ENCODE assay signal across 8 mouse cellular contexts in the genomic region with DNA sequence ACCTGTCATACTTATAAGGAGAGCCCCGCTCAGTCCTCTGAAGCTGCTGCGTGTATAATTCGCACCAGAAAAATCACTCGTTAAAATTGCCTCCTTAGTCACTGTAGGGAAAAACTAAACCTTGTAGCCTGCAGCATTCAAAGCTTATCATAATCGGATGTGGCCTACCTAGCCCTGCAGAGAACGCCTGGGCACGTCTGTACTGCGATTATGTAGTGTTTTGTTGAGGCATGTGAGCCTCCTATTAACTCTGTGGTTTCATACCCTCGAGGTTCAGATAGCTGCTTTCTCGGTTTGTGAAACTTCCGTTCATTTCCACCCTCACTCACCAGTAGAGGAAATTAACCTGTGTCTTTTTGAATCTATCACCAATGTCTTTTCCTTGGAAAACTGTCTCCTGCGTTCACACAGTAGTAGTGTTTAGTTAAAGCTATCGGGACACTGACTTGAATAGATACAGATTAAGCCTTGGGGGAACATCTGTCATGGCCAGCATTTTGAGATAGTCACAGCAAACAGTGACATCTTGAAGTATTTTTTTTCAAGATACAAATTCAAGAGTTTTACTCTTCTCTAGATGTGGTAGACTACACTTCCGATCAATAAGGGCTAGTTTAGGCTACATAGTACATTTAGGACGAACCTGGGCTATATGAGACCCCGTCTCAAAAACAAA. TPM values are rescaled to one million over a fixed set of nuclear protein-coding genes. Genes with fewer than 3 reads are reported as not detected.
DNase-seq lines count a peak whose midpoint lies in the region; ATAC-seq and TF ChIP-seq lines count a peak whose summit lies in the region.

No protein-coding gene starts in this region.

- WGBS in heart, postnatal 0 days: 26% methylated on average over 16 of the region's 16 CpGs
- WGBS in liver, embryonic 11.5 days: 22% methylated on average over 16 of the region's 16 CpGs
- 30% methylated on average over 16 of the region's 16 CpGs for WGBS in stomach, embryonic 14.5 days

- TF ChIP-seq CTCF in heart, postnatal 0 days (IDR thresholded peaks at IDR 0.05; ENCODE audit: low read depth): no peak

- no peak for DNase-seq in heart, postnatal 0 days (ENCODE audit: low spot score)
- DNase-seq in heart, postnatal 25 days (ENCODE audit: low spot score): no peak
- DNase-seq in CD8-positive naive resting alpha-beta T cell, adult 2 months (ENCODE audit: low read depth in 2 of 2, low spot score in 2 of 2): peak; percentile 41 to 58
- DNase-seq in liver, embryonic 11.5 days (ENCODE audit: low spot score): no peak
- no peak for DNase-seq in cerebellum, adult 18-20 months
- DNase-seq in retina, postnatal 1 day: no peak

- no peaks in the 10 kb centered on the region for H3K27me3 ChIP-seq in heart, postnatal 0 days (ENCODE audit: control insufficient read depth, insufficient read depth, low read length)
- no peaks in the 10 kb centered on the region for H3K27me3 ChIP-seq in liver, embryonic 11.5 days (replicated peaks; ENCODE audit: control insufficient read depth, insufficient read depth, low read length)
- no peaks in the 10 kb centered on the region for H3K27me3 ChIP-seq in stomach, embryonic 14.5 days (ENCODE audit: control insufficient read depth, insufficient read depth, low read length)

- intact Hi-C loops in heart, postnatal 25 days (cut with DNase I): no loop called here

- H3K9ac ChIP-seq in heart, postnatal 0 days (replicated peaks; ENCODE audit: low read depth, low read length): peak overlapping the region; percentile 97
- H3K9ac ChIP-seq in liver, embryonic 11.5 days (ENCODE audit: low read depth, low read length): peak overlapping the region; percentile 96
- H3K9ac ChIP-seq in stomach, embryonic 14.5 days (replicated peaks; ENCODE audit: low read depth, low read length): peak overlapping the region; percentile 87

- peak overlapping the region; percentile 76 for H3K4me2 ChIP-seq in heart, postnatal 0 days (ENCODE audit: low read depth, low read length)
- peak overlapping the region; percentile 74 for H3K4me2 ChIP-seq in liver, embryonic 11.5 days
- H3K4me2 ChIP-seq in stomach, embryonic 14.5 days (replicated peaks; ENCODE audit: low read depth, low read length): peak overlapping the region; percentile 72

- peak overlapping the region; percentile 91 for H3K4me3 ChIP-seq in heart, postnatal 0 days (ENCODE audit: low read depth, low read length)
- H3K4me3 ChIP-seq in liver, embryonic 11.5 days (ENCODE audit: low read depth, low read length): peak overlapping the region; percentile 89
- peak overlapping the region; percentile 84 for H3K4me3 ChIP-seq in stomach, embryonic 14.5 days (ENCODE audit: low read depth, low read length)

- no peak for ATAC-seq in heart, postnatal 0 days (ENCODE audit: insufficient read depth, low read depth)
- ATAC-seq in erythroid progenitor cell, adult 5-6 weeks (replicated peaks; ENCODE audit: low FRiP score, poor library complexity, severe bottlenecking): peak; percentile 54
- peak; percentile 69 for ATAC-seq in liver, embryonic 11.5 days (replicated peaks; ENCODE audit: low FRiP score)
- ATAC-seq in stomach, embryonic 14.5 days (ENCODE audit: insufficient number of reproducible peaks, insufficient read depth, low FRiP score, low read depth): no peak

- no peaks in the 10 kb centered on the region for H3K9me3 ChIP-seq in heart, postnatal 0 days (replicated peaks; ENCODE audit: control insufficient read depth, low read length)
- no peaks in the 10 kb centered on the region for H3K9me3 ChIP-seq in liver, embryonic 11.5 days (ENCODE audit: control insufficient read depth, low read length)
- H3K9me3 ChIP-seq in stomach, embryonic 14.5 days (ENCODE audit: control insufficient read depth, low read depth, low read length): no peaks in the 10 kb centered on the region

- H3K27ac ChIP-seq in heart, postnatal 0 days (ENCODE audit: low read depth): peak overlapping the region; percentile 94
- peak overlapping the region; percentile 93 for H3K27ac ChIP-seq in liver, embryonic 11.5 days (ENCODE audit: low read depth, low read length)
- H3K27ac ChIP-seq in stomach, embryonic 14.5 days (ENCODE audit: low read length): peak overlapping the region; percentile 87

- H3K4me1 ChIP-seq in heart, postnatal 0 days (ENCODE audit: control insufficient read depth, insufficient read depth): peaks cover 9% of the 10 kb centered on the region; the same call in 1 of the 2 replicates
- H3K4me1 ChIP-seq in liver, embryonic 11.5 days (replicated peaks; ENCODE audit: control insufficient read depth, insufficient read depth, low read length): peaks cover 7% of the 10 kb centered on the region; the same call in 1 of the 2 replicates
- peaks cover 6% of the 10 kb centered on the region; the same call in 1 of the 2 replicates for H3K4me1 ChIP-seq in stomach, embryonic 14.5 days (ENCODE audit: control insufficient read depth, insufficient read depth, low read length)

- no peak for TF ChIP-seq EP300 in heart, postnatal 0 days (IDR thresholded peaks at IDR 0.05; ENCODE audit: low read depth)

- no peaks in the 10 kb centered on the region for H3K36me3 ChIP-seq in heart, postnatal 0 days (replicated peaks; ENCODE audit: control insufficient read depth, insufficient read depth, low read length)
- H3K36me3 ChIP-seq in liver, embryonic 11.5 days (ENCODE audit: control insufficient read depth, insufficient read depth, low read length): no peaks in the 10 kb centered on the region
- H3K36me3 ChIP-seq in stomach, embryonic 14.5 days (ENCODE audit: control insufficient read depth, insufficient read depth, low read length): no peaks in the 10 kb centered on the region

RNA-seq across cellular contexts. Expression of a gene that starts 0.8 kb away (rescaled TPM):
- 44.2 and 52.4 TPM in 2 replicates for total RNA-seq in heart, postnatal 0 days (2014; rRNA removed; ENCODE audit: low replicate concordance)
- polyA plus RNA-seq in heart, postnatal 0 days (2015; fragmentation: Nextera tagmentation; extraction: Ambion mirVana): 15.4 and 15.6 TPM in 2 replicates
- total RNA-seq in heart, postnatal 25 days (2021): 10 to 100 TPM; 16.0 to 16.6 TPM
- 5.4 and 8.6 TPM in 2 replicates for total RNA-seq in erythroid progenitor cell, adult 5-6 weeks (2015; ENCODE audit: low replicate concordance)
- total RNA-seq in erythroid progenitor cell, adult 5-6 weeks (2017; ENCODE audit: low replicate concordance): 7.1 and 11.7 TPM in 2 replicates
- 21.4 and 22.8 TPM in 2 replicates for polyA plus RNA-seq in liver, embryonic 11.5 days (2014; fragmentation: Nextera tagmentation; extraction: Ambion mirVana)
- polyA plus RNA-seq in stomach, embryonic 14.5 days (2014; fragmentation: Nextera tagmentation; extraction: Ambion mirVana): 30.2 and 30.5 TPM in 2 replicates

RNA-seq across cellular contexts. Expression of a gene that starts 7.7 kb away (rescaled TPM):
- total RNA-seq in heart, postnatal 0 days (2014; rRNA removed; ENCODE audit: low replicate concordance): not detected in 2 replicates
- polyA plus RNA-seq in heart, postnatal 0 days (2015; fragmentation: Nextera tagmentation; extraction: Ambion mirVana): 0.94 and 1.3 TPM in 2 replicates
- total RNA-seq in heart, postnatal 25 days (2021): under 1 TPM; 0.61 to 0.65 TPM
- not detected in 2 replicates for total RNA-seq in erythroid progenitor cell, adult 5-6 weeks (2015; ENCODE audit: low replicate concordance)
- not detected in 2 replicates for total RNA-seq in erythroid progenitor cell, adult 5-6 weeks (2017; ENCODE audit: low replicate concordance)
- not detected in 2 replicates for polyA plus RNA-seq in liver, embryonic 11.5 days (2014; fragmentation: Nextera tagmentation; extraction: Ambion mirVana)
- polyA plus RNA-seq in stomach, embryonic 14.5 days (2014; fragmentation: Nextera tagmentation; extraction: Ambion mirVana): 0.60 and 0.90 TPM in 2 replicates

RNA-seq across cellular contexts. Expression of a gene that starts 20.4 kb away (rescaled TPM):
- 44.3 and 44.9 TPM in 2 replicates for total RNA-seq in heart, postnatal 0 days (2014; rRNA removed; ENCODE audit: low replicate concordance)
- 15.1 and 18.1 TPM in 2 replicates for polyA plus RNA-seq in heart, postnatal 0 days (2015; fragmentation: Nextera tagmentation; extraction: Ambion mirVana)
- 10 to 100 TPM; 23.5 to 23.8 TPM for total RNA-seq in heart, postnatal 25 days (2021)
- total RNA-seq in erythroid progenitor cell, adult 5-6 weeks (2015; ENCODE audit: low replicate concordance): 12.2 and 15.9 TPM in 2 replicates
- total RNA-seq in erythroid progenitor cell, adult 5-6 weeks (2017; ENCODE audit: low replicate concordance): 22.1 and 25.5 TPM in 2 replicates
- 43.7 and 47.5 TPM in 2 replicates for polyA plus RNA-seq in liver, embryonic 11.5 days (2014; fragmentation: Nextera tagmentation; extraction: Ambion mirVana)
- 34.4 and 36.9 TPM in 2 replicates for polyA plus RNA-seq in stomach, embryonic 14.5 days (2014; fragmentation: Nextera tagmentation; extraction: Ambion mirVana)

RNA-seq across cellular contexts. Expression of a gene that starts 32.6 kb away (rescaled TPM):
- total RNA-seq in heart, postnatal 0 days (2014; rRNA removed; ENCODE audit: low replicate concordance): not detected in 2 replicates
- 0.31 and 0.38 TPM in 2 replicates for polyA plus RNA-seq in heart, postnatal 0 days (2015; fragmentation: Nextera tagmentation; extraction: Ambion mirVana)
- total RNA-seq in heart, postnatal 25 days (2021): under 1 TPM in 1 of 2 experiments, not detected in 1; 0.31 TPM
- total RNA-seq in erythroid progenitor cell, adult 5-6 weeks (2015; ENCODE audit: low replicate concordance): not detected in 2 replicates
- not detected in 2 replicates for total RNA-seq in erythroid progenitor cell, adult 5-6 weeks (2017; ENCODE audit: low replicate concordance)
- 1.9 and 3.0 TPM in 2 replicates for polyA plus RNA-seq in liver, embryonic 11.5 days (2014; fragmentation: Nextera tagmentation; extraction: Ambion mirVana)
- 0.67 and 0.98 TPM in 2 replicates for polyA plus RNA-seq in stomach, embryonic 14.5 days (2014; fragmentation: Nextera tagmentation; extraction: Ambion mirVana)

RNA-seq across cellular contexts. Expression of a gene that starts 37.2 kb away (rescaled TPM):
- 77.8 and 87.4 TPM in 2 replicates for total RNA-seq in heart, postnatal 0 days (2014; rRNA removed; ENCODE audit: low replicate concordance)
- polyA plus RNA-seq in heart, postnatal 0 days (2015; fragmentation: Nextera tagmentation; extraction: Ambion mirVana): 95.3 and 101 TPM in 2 replicates
- 10 to 100 TPM; 64.8 to 68.3 TPM for total RNA-seq in heart, postnatal 25 days (2021)
- total RNA-seq in erythroid progenitor cell, adult 5-6 weeks (2015; ENCODE audit: low replicate concordance): 20.2 and 25.2 TPM in 2 replicates
- total RNA-seq in erythroid progenitor cell, adult 5-6 weeks (2017; ENCODE audit: low replicate concordance): 2.7 and 4.2 TPM in 2 replicates
- 142 and 160 TPM in 2 replicates for polyA plus RNA-seq in liver, embryonic 11.5 days (2014; fragmentation: Nextera tagmentation; extraction: Ambion mirVana)
- polyA plus RNA-seq in stomach, embryonic 14.5 days (2014; fragmentation: Nextera tagmentation; extraction: Ambion mirVana): 40.0 and 42.6 TPM in 2 replicates

Comparison
In these comparisons a context has a peak if more than half of its experiments do, and no peak if none do; other contexts are left out.
1. ATAC-seq: peak in erythroid progenitor cell, adult 5-6 weeks (single experiment) and liver, embryonic 11.5 days (single experiment); none in heart, postnatal 0 days (single experiment) and stomach, embryonic 14.5 days (single experiment).
2. DNase-seq: peak in CD8-positive naive resting alpha-beta T cell, adult 2 months (2 of 2); none in heart, postnatal 0 days (single experiment), heart, postnatal 25 days (single experiment), liver, embryonic 11.5 days (single experiment), cerebellum, adult 18-20 months (0 of 2) and retina, postnatal 1 day (single experiment).
3. Peak in every context shown above with its lines, with median percentiles within 50 percentile points of each other: H3K27ac ChIP-seq, H3K4me2 ChIP-seq, H3K4me3 ChIP-seq and H3K9ac ChIP-seq.